Mouse (Mus musculus) bone marrow macrophage, adult 2 months (primary cell): Measurements from ENCODE around the gene Ntrk2. TPM values are rescaled to one million over a fixed set of nuclear protein-coding genes. Genes with fewer than 3 reads are reported as not detected.

Experiments used
- H3K27ac ChIP-seq: 2 replicates; pipeline ENCODE4 v1.5.1; 2012; ENCODE audit warnings: low read depth, low read length; ENCODE audit not compliant: insufficient read depth
- H3K4me1 ChIP-seq: 2 replicates; pipeline ENCODE4 v1.6.1; 2012; ENCODE audit warnings: low read length; ENCODE audit not compliant: control insufficient read depth, insufficient read depth
- H3K4me3 ChIP-seq: 2 replicates; pipeline ENCODE4 v1.5.1; 2012; ENCODE audit warnings: mild to moderate bottlenecking, low read length, moderate library complexity; ENCODE audit not compliant: insufficient read depth
- CTCF ChIP-seq: IDR thresholded peaks from 2 replicates; pipeline ENCODE4 v1.5.1; 2012; ENCODE audit warnings: low read depth, mild to moderate bottlenecking, low read length, moderate library complexity
- POLR2A ChIP-seq: IDR thresholded peaks from 2 replicates; pipeline ENCODE4 v1.6.1; 2012; ENCODE audit warnings: mild to moderate bottlenecking, low read depth, low read length, borderline replicate concordance
- polyA plus RNA-seq: library from polyadenylated mRNA; stranded (reverse); fragments of >200 nt; gene quantifications from 2 replicates; pipeline ENCODE4 v1.2.4, GENCODE M21; 2012; ENCODE audit not compliant: missing spikeins, insufficient read depth, insufficient read length

Gene Ntrk2
- polyA plus RNA-seq, 1 experiment = not detected

DNA sequence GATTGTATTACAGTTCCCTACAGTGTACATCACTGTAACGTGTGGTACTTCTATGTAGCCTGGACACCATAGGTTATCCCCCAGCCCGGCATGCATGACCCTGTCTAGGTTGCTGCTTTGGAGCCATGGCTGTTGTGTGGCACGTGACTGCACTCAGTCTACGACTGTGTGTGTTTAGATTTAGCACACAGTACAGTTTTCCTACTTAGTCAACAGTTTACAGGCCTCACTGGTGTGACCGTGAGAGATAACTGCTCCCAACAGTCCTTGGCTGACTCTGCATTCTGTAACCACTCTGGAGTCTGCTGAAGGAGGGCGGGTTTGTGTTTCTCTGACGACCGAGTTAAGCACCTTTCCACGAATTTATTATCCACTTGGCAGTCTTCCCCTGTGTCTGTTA is 370.1 kb downstream of the Ntrk2 start:
- Histone ChIP-seq H3K27ac (no peak overlapping the region), H3K4me1 (no peaks in the 10 kb centered on the region), H3K4me3 (no peak overlapping the region)
- TF ChIP-seq POLR2A (no peak), CTCF (no peak)

DNA sequence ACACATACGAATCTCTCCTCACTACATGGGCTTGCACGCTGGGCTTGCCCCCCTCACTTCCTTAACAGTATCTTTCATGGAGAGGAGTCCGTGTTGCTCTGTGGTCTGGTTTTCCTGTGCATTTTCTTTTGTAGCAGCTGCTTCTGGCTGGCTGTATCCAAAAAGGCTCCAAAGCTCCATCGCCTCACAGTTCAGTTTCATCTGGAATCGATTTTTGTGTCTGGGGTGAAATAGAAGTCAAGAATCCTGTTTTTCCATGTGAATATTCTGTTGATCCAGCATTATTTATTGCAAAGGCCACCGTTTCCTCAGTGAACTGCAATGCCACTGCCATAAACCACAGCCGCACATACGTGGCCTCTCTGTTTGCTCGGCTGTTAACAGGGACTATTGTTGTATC is 370.6 kb downstream of the Ntrk2 start:
- no peak overlapping the region for H3K27ac ChIP-seq
- TF ChIP-seq POLR2A (no peak), CTCF (no peak)
- H3K4me3 ChIP-seq = no peak overlapping the region
- H3K4me1 ChIP-seq = no peaks in the 10 kb centered on the region

DNA sequence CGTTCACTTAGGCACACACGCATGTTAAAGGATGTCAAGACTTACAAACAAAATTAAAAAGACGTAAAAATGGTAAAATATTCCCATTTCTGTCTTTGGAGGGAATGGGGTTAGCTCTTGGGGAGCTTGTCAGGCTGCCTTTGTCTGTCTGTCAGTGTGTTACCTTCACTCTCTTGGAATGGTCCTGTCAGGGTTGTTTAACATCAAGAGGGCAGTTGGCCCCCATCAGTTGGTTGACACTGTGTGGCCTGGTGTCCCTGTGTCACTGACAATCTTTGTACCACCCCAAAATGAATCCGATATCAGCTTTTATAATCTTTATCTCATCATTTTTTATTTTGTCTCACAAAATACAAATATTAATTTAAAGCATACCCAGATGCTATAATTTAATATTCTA is 373.6 kb downstream of the Ntrk2 start:
- H3K4me3 ChIP-seq = no peak overlapping the region
- TF ChIP-seq POLR2A (no peak), CTCF (no peak)
- no peaks in the 10 kb centered on the region for H3K4me1 ChIP-seq
- H3K27ac ChIP-seq = no peak overlapping the region

DNA sequence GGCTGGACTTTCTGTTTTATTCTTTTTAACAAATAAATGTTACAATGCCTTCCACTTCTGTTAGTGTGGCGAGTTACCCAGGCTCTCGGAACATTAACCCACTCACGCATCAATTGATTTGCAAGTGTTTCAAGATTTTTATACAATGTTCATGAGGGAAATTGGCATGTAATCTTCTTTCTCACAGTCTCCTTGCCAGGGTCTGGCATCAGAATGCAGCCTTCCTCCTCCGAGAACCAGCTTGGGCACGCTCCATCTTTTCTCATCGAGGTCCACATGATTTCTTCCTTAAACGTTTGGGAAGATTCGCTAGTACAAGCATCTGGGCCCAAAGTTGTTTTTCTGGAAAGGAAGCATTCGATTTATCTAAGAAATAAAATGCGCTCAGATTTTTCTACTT is 374.4 kb downstream of the Ntrk2 start:
- TF ChIP-seq POLR2A (no peak), CTCF (no peak)
- Histone ChIP-seq H3K4me3 (no peak overlapping the region), H3K27ac (no peak overlapping the region), H3K4me1 (no peaks in the 10 kb centered on the region)

DNA sequence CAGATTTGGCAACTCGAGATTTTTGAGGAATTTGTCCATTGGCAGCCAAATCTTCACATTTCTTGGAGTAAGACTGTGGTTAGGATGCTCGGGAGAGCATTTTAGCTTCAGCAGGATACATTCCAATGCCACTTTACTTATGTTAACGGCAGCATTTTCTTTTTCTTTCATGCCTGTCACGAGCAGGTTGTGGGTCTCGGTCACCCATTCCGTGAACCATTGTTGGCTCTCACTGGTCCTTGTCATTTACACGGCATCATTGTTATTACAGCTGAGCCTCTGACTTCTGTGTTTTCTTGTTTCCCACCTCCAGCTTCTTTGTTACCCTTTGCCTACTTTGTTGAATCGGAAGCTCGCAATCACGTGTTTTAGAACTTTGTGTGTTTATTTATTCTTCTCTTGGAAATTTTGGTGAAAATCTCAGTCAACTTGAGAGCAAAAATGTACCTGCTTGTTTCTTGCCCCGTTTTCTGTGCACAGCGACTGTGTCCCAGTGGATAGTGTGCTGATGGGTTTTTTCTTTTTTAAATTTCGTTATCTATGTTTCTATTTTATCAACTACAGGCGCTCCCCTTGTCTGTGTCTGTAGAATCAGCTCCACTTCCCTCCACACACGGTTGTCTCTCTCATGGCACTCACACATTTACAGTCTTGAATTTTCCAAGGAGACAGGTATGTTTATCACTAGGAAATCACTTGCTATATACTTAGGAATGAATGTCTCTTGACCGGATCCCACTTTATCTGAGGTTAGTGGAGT is 375.0 kb downstream of the Ntrk2 start:
- H3K27ac ChIP-seq = no peak overlapping the region
- TF ChIP-seq CTCF (no peak), POLR2A (no peak)
- H3K4me3 ChIP-seq = no peak overlapping the region
- no peaks in the 10 kb centered on the region for H3K4me1 ChIP-seq

DNA sequence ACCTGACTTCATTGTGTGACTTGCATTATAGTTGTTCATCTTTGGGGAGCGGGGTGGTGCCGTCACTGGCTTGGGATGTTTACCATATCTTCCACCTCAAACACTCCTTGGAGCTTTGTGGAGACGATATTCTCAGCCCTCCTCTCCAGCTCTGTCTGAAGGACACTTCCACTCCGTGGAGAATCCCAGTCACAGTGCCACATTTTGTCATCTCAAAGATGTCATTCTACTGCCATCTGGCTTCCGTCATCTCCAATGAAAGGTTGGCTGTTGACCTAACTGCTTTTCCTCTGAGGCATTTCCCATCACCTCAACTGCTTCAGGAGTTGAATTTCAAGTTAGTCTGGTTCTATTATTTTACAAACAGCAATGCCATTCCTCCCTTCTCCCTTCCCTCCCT is 376.3 kb downstream of the Ntrk2 start:
- H3K4me3 ChIP-seq = no peak overlapping the region
- no peak for TF ChIP-seq POLR2A
- TF ChIP-seq CTCF = no peak
- no peaks in the 10 kb centered on the region for H3K4me1 ChIP-seq
- no peak overlapping the region for H3K27ac ChIP-seq

Other genes starting within 250 kb of the Ntrk2 start
- gene Slc28a3, start 195.7 kb upstream of the Ntrk2 start, polyA plus RNA-seq = not detected in 2 replicates